Mouse (Mus musculus) lung, postnatal 10 days (tissue): ENCODE results near the gene Ccdc77.
A peak's percentile ranks its signal among the peaks of the same experiment; 100 is the strongest.
"Not testable (repeated sequence)": the region's sequence is repeated elsewhere in the genome, so short reads cannot be mapped to it uniquely, and the experiment has no call there.

Source experiments
- DNase-seq: peaks from one replicate; pipeline ENCODE4 v3.0.0; 2021

Ccdc77 gene

DNA sequence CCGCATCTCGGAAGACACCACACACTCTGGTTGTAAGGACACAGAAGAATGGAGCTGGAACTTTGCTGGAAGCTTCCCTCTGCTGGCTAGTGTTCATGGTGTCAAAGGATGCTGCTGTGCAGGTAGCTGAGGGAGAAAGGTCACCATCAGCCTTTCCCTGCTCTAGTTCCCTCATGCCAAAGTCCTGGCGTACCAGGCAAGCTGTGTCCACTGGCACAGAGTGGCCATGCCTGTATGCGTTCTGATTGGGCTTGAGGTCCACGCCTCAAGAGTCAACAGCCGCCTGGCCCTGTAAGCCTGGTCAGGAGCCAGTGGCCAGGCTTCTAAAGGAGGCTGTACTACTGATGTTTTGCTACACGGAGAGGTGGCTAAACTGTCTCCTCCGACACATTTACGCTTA lies 54.8 kb downstream of the Ccdc77 start:
- no peak for DNase-seq

DNA sequence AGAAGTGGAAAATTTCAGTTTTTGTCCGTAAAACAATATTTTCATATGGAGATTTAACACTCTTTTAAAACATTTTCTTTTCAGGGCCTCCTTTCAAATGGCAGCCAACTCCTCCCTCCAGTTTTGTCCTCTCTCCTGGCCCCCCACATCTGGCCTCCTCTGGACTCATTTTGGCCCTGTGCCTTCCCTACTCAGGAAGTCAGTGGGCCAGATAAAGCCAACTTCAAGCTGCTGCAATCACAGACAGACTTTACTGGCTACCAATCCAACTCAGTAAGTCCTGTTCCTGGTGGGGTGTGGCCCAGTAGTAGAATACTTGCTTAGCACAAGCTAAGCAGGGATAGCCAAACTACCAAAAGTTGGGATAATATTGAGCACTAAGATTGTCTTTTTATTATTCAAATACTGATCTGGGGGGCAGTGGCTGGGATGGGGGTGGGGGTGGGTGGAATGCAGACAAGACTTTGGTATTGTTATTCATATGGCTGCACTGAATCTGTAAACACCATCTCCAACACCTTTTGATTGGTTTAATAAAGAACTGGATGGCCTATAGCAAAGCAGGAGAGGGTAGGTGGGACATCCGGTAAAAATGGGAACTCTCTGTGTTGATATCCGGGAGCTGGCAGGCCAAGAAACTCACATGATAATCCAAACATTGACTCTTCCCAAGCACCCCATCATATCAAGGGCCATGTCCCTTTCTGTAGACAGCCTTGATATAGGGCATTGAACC lies 57.1 kb downstream of the Ccdc77 start:
- DNase-seq: no peak

DNA sequence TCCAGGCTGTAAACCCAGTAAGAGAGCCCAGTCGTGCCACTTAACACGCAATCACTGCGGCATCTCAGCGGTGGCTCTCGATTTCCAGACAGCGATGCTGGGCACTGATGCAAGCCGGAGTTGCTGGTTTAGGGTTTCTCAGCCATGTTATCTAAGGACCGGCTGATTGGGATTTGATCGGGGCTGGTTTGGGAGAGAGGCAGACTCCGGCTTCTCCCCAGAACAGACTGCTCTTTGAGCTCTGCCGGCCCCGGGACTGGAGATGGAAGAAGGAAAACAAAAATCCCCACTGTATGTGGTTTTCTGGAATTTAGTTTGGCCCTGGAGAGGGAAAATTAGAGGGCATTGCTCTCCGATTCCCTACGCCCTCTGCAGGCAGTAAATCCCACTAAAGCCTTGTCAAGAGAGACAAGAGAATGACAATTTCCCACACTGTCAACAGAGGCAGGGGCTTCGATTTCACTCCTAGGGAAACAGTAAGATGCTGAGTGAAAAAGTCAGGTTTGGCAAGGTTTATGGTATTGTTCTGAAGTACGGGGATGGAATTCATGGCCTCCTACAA lies 61.3 kb downstream of the Ccdc77 start:
- peak; percentile 36 for DNase-seq

DNA sequence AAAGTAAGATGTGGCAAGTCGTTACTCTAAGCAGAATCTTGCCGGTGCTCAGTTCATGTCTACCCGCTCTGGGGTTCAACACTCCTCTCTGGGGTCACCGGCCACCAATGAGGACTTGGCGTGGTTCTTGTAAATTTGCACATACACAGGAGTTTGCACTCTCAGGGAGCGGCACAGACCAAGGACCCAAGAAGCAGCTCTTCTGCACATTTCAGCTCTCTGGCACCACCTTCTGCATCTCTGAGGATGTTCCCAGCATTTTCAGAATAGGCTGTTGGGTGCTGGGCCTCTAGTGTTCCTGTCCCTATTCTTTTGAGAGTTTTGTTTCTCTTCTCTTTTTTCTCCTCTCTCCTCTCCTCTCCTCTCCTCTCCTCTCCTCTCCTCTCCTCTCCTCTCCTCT lies 63.0 kb downstream of the Ccdc77 start:
- DNase-seq: peak; percentile 55

DNA sequence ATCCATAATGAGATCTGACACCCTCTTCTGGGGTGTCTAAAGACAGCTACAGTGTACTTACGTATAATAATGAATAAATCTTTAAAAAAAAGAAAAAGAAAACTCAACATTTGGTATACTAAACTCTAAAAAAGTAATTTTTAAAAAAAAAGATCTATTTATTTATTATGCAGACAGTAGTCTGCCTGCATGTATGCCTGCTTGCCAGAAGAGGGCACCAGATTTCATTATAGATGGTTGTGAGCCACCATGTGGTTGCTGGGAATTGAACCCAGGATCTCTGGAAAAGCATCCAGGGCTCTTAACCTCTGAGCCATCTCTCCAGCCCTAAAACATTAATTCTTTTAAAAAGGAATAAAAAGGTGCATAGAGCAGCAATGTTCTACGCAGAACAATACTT lies 67.6 kb downstream of the Ccdc77 start:
- not testable (repeated sequence) for DNase-seq

DNA sequence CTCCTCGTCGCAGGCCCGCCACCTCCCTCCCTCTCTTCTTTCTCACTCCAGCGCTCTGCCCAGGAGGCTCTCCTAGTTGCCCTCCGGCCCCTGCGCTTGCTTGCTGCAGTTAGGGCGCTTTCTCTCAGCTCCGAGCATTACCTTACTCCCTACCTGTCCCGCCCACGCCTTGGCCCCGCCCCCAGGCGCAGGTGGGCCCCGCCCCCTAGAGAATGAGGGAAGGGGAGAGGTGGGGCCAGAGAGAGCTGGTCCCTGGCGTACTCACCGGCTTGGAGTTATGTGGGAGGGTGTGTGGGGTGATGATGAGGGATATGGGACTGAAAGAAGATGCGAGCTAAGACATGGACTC lies 69.4 kb downstream of the Ccdc77 start:
- DNase-seq: peak; percentile 69

DNA sequence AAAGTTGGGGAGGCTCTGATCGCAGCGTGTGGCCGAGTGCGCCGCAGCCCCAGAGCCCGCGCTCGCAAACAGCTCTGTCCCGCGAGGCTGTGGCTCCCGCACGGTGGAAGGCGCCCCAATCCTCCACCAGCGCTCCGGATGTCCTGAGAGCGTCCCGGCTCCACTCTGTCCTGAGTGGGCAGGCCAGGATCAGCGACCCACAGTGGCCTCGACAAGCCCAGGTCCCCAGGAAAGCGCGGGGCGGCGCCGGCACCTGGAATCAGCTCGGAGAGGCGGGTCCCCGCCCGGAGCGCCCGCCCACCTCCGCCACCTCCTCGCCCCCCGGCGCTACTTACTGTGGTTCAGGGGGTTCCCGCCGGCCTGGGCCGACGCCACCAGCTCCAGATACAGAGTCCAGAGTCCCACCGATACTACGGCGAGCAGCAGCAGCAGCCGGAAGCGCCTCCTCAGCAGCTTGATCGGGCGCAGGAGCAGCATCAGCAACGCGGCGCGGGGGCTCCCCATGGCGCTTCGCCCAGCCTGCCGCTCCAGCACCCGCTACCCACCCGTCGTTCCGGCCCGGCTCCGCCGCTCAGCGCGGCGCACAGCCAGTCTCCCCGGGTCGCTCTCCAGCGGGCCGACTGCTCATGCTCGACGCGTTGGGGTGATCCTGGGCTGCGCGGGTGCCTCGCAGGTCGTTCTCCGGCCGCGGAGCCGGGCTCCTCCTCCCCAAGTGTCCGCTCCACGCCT lies 70.0 kb downstream of the Ccdc77 start, which contains the start of the genes D330020A13Rik and B4galnt3:
Gene D330020A13Rik (plus strand): TSS at position 309 of the 729 bp plus-strand sequence.
Gene B4galnt3 (minus strand): TSS at position 504 of the 729 bp plus-strand sequence.
- peak; percentile 18 for DNase-seq

DNA sequence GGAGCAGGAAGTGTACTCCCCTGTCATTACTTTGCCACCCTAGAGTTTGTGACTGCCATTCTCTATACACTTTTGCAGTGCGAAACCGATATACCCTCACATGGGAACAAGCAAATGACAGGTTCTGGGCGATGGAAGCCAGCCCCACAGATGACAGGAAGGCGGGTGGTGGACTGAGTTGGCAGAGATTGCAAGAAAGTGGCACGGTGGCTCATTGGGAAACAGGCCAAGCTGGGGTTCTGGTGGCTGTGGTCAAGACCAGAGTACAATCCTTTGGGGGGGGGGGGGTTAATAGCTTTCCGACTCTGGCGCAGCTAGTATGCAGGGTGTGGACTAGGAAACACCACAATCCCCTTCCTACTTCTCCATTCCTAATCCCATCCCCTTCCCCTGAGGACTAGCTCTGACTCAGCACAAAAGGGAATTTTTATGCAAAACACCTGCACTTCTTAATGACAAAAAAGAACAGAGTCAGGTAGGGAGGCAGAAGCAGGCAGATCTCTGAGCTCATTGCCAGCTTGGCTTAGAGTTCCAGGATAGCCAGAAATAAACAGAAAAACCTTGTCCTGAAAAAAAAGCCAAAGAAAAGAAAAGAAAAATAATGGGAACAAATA lies 72.7 kb downstream of the Ccdc77 start:
- DNase-seq: no peak

DNA sequence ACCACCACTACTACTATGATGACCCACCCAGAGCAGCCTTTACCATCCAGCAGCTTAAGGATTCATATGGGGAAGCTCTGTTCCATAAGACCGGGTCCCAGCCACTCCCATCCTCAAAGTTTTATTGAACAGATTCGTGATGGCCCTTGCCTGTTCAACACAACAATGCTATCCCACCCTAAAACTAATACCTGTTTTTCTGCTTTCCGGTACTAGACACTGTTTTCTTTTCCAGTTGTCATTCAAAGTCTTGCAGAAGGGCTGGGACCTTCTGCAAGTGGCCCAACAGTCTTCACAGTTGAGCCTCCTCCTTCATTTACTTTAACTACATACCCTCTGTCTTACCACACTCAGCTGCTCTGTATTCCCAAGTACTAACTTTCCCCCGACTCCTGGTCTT lies 74.7 kb downstream of the Ccdc77 start:
- DNase-seq: no peak

DNA sequence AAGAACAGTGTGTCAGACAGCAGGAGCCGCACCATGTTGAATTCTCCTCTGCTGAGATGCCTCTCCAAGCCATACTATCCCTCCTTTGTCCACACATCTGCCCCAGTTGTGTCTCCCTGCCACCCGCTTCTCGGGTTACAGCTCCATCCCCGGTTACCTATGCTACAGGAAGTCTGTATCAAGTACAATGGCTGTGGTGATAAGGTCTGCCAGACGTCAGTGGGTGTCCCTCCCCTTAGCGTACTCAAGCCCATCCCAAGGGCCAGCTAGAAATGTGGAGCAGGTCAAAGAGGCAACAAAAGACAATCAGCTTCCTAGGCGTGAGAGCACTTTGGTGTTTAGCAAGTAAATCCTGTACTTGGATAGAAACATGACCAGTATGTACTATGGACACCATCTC lies 75.6 kb downstream of the Ccdc77 start:
- no peak for DNase-seq

DNA sequence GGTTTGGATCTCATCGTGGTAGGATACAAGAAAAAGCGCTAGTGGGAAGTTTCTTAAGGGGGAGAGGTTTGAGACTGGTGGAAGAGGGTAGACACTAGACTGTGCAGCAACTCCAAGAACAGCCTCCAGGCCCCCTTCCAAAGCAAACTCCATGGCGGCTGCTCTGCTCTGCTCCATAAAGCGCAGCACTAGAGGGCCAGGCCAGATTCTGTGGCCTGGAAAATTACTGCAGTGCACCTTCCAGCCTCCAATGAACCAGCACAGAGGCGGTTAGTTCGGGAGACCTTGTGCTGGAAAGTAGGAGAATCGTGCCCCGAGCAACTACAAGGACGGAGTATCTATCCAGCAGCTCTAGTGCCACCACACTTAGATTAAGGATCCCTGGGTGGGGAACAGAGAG lies 76.9 kb downstream of the Ccdc77 start:
- no peak for DNase-seq

DNA sequence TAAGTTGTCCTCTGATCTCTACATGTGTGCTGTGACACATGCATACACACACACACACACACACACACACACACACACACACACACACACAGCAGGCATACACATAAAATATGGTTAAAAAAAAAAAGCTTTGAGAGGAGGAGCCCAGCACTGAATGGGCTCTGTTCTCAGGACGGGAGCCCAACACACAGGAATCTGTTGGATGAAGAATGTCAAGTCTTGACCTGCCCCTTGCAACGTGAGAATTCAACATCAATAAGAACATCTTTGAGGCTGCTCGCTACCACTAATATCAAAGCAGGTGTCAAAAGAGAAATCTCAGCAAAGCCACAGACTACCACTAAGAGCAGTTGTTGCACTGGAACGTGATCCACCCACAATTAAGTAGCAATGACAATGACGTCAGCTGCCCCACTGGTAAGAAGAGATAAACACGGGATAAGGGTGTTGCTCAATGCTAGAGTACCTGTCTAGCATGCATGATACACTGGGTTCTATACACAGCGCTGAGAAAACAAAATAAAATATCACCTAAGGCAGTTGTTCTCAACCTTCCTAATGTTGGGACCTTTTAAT lies 87.2 kb downstream of the Ccdc77 start:
- no peak for DNase-seq

DNA sequence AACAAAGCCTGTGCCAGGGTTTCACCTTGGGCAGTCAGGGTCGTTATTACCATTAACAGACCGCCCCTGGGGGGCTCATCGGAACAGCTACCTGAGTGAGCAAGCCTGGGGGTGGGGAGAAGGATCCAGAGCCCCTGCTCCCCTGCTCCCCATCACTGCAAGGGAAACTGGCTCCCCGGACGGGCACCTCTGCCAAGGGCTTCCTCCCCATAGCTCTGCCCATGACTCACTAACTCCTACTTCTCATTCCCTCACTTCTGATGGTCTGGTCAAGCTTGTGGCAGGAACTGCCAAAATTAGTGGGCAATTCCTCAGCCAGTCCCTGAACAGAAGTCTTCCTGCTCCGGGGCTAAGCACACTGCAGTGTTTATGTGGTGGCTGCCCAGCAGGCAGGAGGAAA lies 88.9 kb downstream of the Ccdc77 start:
- peak; percentile 21 for DNase-seq

DNA sequence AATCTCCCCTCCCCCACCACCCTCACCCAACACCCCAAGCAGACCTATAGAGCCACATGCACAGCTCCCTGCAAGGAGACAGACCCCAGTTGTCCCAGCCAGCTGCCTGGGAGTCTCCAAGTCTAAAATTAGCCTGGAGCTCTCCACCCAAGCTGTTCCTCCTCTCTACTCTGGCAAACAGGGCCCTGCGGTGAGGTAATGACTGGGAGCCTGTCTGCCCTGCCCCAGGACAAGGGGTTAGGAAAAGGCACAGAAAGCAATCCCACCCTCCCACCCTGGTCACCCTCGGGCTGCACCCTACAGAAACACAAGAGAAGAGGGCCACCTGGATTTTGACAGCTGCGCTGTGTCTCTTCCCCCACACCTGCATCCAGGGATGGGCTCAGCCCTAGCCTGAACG lies 89.3 kb downstream of the Ccdc77 start:
- DNase-seq: peak; percentile 34
